Mouse (Mus musculus) neutrophil, adult 65 days (primary cell): ENCODE results near the gene Cmtr2. TPM values are rescaled to one million over a fixed set of nuclear protein-coding genes. Genes with fewer than 3 reads are reported as not detected.

Experiments used
- total RNA-seq: library from RNA; stranded (reverse); gene quantifications from 2 replicates; pipeline ENCODE4 v1.2.4, GENCODE M21; 2023

The Cmtr2 gene
- total RNA-seq, result 1.5 and 2.8 TPM in 2 replicates

GRCm38 (mm10) chr8:110215365-110215764 is at the start of gene Cmtr2:
Gene Cmtr2, plus strand, starts transcription at chr8:110215665.

DNA sequence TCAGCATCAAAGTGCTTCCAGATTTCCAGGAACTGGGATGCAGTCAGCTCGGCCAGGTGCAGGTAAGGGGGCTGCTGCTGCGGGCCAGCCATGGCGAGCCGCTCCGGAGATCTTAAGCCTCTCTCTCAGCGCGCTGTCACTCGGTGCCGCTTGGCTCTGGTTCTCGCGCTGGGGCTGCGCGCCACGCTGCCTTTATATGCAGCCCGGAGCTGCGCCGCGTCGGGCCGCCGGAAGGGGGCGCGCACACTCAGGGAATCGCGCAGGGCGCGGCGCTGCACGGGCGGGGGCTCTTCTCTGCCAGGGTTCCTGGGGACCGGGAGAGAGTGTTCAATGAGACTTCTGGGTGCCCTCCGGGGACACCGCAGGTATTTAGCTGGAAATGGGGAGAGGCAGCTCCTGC is 47.4 kb upstream of the Cmtr2 start, which contains the start of gene Calb2:
Calb2 (minus strand) TSS at position 165 of the 400 bp plus-strand sequence.

GRCm38 (mm10) chr8:110266741-110267140 is 51.3 kb downstream of the Cmtr2 start, which contains the start of gene Hydin:
Gene Hydin, plus strand, starts transcription at chr8:110266977.

Other genes starting within 250 kb of the Cmtr2 start
- not detected in 2 replicates for gene Tat, start 225.2 kb upstream of the Cmtr2 start, total RNA-seq
- gene Chst4, start 175.9 kb upstream of the Cmtr2 start, total RNA-seq, result not detected in 2 replicates
- gene Zfp612, start 135.9 kb upstream of the Cmtr2 start, total RNA-seq, result 0.11 TPM in 1 of 2 replicates, not detected in the other
- gene Gm21964, start 114.5 kb upstream of the Cmtr2 start, total RNA-seq, result not detected in 2 replicates
- not detected in 2 replicates for gene Gm17720, start 112.9 kb upstream of the Cmtr2 start, total RNA-seq
- gene Calb2, start 47.5 kb upstream of the Cmtr2 start, total RNA-seq, result not detected in 2 replicates
- gene Hydin, start 51.3 kb downstream of the Cmtr2 start, total RNA-seq, result not detected in 2 replicates